Mouse (Mus musculus): ENCODE data around the gene Spcs2.

- TF ChIP-seq CTCF (IDR thresholded peaks at IDR 0.05; ENCODE audit: low read depth), result no peak
- TF ChIP-seq EP300 (IDR thresholded peaks at IDR 0.05; ENCODE audit: low read depth), result no peak
Measured at GRCm38 (mm10) chr7:99845533-99846236, 17.6 kb downstream of the Spcs2 start.

All from heart, postnatal 0 days (tissue).